Mouse (Mus musculus) liver, embryonic 14.5 days (tissue): ENCODE results near the gene Baiap2l2. TPM values are rescaled to one million over a fixed set of nuclear protein-coding genes. Genes with fewer than 3 reads are reported as not detected.
A peak's percentile ranks its signal among the peaks of the same experiment; 100 is the strongest.

Experiments used
- ATAC-seq: fragments of 200-750 bp; cut with Nextera tagmentation; 2 replicates; pipeline ENCODE4 v1.8.0; 2017; ENCODE audit warnings: moderate number of reproducible peaks, mild to moderate bottlenecking, moderate library complexity; ENCODE audit not compliant: insufficient read depth
- DNase-seq, 3 experiments: peaks; one replicate each; pipeline ENCODE4 v3.0.0-alpha.2; 2012 to 2013; ENCODE audit warnings: low read depth in 3 of 3, low spot score in 3 of 3
- H3K27ac ChIP-seq: fragments of 300-500 bp; sonication (generic); 2 replicates; pipeline ENCODE4 v1.5.1; 2014; ENCODE audit warnings: moderate library complexity, mild to moderate bottlenecking, control low read depth, inconsistent platforms
- H3K27me3 ChIP-seq: fragments of 300-500 bp; sonication (generic); 2 replicates; pipeline ENCODE4 v1.6.1; 2014; ENCODE audit warnings: mild to moderate bottlenecking, low read length, moderate library complexity; ENCODE audit not compliant: control insufficient read depth, insufficient read depth
- H3K36me3 ChIP-seq: fragments of 300-500 bp; sonication (generic); replicated peaks from 2 replicates; pipeline ENCODE4 v1.6.1; 2014; ENCODE audit warnings: low read depth; ENCODE audit not compliant: control insufficient read depth, insufficient read depth
- H3K4me1 ChIP-seq, 2 experiments: fragments of 200-500 bp in 1 of 2; fragments of 300-500 bp in 1 of 2; sonication (generic) in 1 of 2; replicated peaks; 2 replicates each; pipeline ENCODE4 v1.6.1; 2012 to 2014; ENCODE audit warnings: antibody characterized with exemption in 1 of 2, inconsistent platforms in 1 of 2, low read length in 1 of 2; ENCODE audit not compliant: control insufficient read depth in 2 of 2, insufficient read depth in 2 of 2
- H3K4me2 ChIP-seq: fragments of 300-500 bp; sonication (generic); 2 replicates; pipeline ENCODE4 v1.6.1; 2014; ENCODE audit warnings: low read depth, mild to moderate bottlenecking, control low read depth, moderate library complexity
- H3K4me3 ChIP-seq, 2 experiments: fragments of 200-500 bp in 1 of 2; fragments of 300-500 bp in 1 of 2; sonication (generic) in 1 of 2; 2 replicates each; pipeline ENCODE4 v1.5.1; 2012 to 2014; ENCODE audit warnings: low read depth in 2 of 2, low read length in 2 of 2, mild to moderate bottlenecking in 2 of 2, control low read depth in 1 of 2, inconsistent platforms in 1 of 2, moderate library complexity in 1 of 2; ENCODE audit not compliant: insufficient read depth in 1 of 2
- H3K9ac ChIP-seq: fragments of 300-500 bp; sonication (generic); replicated peaks from 2 replicates; pipeline ENCODE4 v1.6.1; 2014; ENCODE audit warnings: mild to moderate bottlenecking, control low read depth, moderate library complexity
- H3K9me3 ChIP-seq: fragments of 300-500 bp; sonication (generic); 2 replicates; pipeline ENCODE4 v1.6.1; 2016; ENCODE audit warnings: low read length, mixed read lengths; ENCODE audit not compliant: control insufficient read depth
- CTCF ChIP-seq: IDR thresholded peaks from 2 replicates; pipeline ENCODE4 v1.5.1; 2016; ENCODE audit warnings: antibody characterized with exemption, low read depth, control low read depth
- EP300 ChIP-seq: IDR thresholded peaks from 2 replicates; pipeline ENCODE4 v1.6.1; 2016; ENCODE audit warnings: antibody characterized with exemption, low read depth
- WGBS: fragments of 180-500 bp; shearing (Covaris S2); extraction: QIAGEN DNeasy Blood & Tissue Kit; methylation state at CpG from one replicate; pipeline ENCODE4 v1.1.7; 2014; ENCODE audit not compliant: insufficient replicate concordance; 5-methylcytosine and 5-hydroxymethylcytosine counted together
- polyA plus RNA-seq, 2 experiments: library from polyadenylated mRNA; depleted of rRNA in 1 of 2; stranded (reverse) in 1 of 2; unstranded in 1 of 2; fragments of >200 nt; fragmentation: Nextera tagmentation in 1 of 2; extraction: Ambion mirVana in 1 of 2; gene quantifications; 2 replicates each; pipeline versions ENCODE4 v1.2.1 to v1.2.3; 2012 to 2014

Gene Baiap2l2
- polyA plus RNA-seq, 2 experiments: 1.2 to 3.9 TPM

GRCm38 (mm10) chr15:79250236-79250635 is 35.1 kb downstream of the Baiap2l2 start:
- Histone ChIP-seq H3K9ac (no peak overlapping the region), H3K27me3 (peaks cover 35% of the 10 kb centered on the region), H3K9me3 (no peaks in the 10 kb centered on the region), H3K36me3 (peaks cover 2% of the 10 kb centered on the region; the same call in 1 of the 2 replicates), H3K4me3 (no peak overlapping the region), H3K27ac (no peak overlapping the region), H3K4me2 (no peak overlapping the region), H3K4me1 (no peaks in the 10 kb centered on the region)
- ATAC-seq (no peak), DNase-seq (no peak)
- 50% methylated on average over 2 of the region's 2 CpGs for WGBS
- no peak for TF ChIP-seq CTCF
- TF ChIP-seq EP300: no peak

- Histone ChIP-seq H3K4me3 (no peak overlapping the region), H3K9me3 (no peaks in the 10 kb centered on the region), H3K4me1 (no peaks in the 10 kb centered on the region; a peak in 1 of 4 replicates), H3K36me3 (peaks cover 2% of the 10 kb centered on the region; the same call in 1 of the 2 replicates), H3K4me2 (no peak overlapping the region), H3K27ac (no peak overlapping the region), H3K9ac (no peak overlapping the region), H3K27me3 (no peaks in the 10 kb centered on the region)
- 66% methylated on average over 3 of the region's 3 CpGs for WGBS
- TF ChIP-seq CTCF (no peak), EP300 (no peak)
- no peak for DNase-seq
- ATAC-seq: no peak
These were observed 40.0 kb downstream of the Baiap2l2 start for GRCm38 (mm10) chr15:79245321-79245720.

- no peak for TF ChIP-seq EP300
- TF ChIP-seq CTCF: no peak
- H3K4me1 ChIP-seq: no peaks in the 10 kb centered on the region; a peak in 1 of 4 replicates
- peaks cover 2% of the 10 kb centered on the region; the same call in 1 of the 2 replicates for H3K36me3 ChIP-seq
- 71% methylated on average over 7 of the region's 7 CpGs for whole genome bisulfite sequencing
- ATAC-seq: no peak
- no peak overlapping the region for H3K27ac ChIP-seq
- no peak overlapping the region for H3K4me2 ChIP-seq
- no peak overlapping the region for H3K9ac ChIP-seq
- H3K27me3 ChIP-seq: no peaks in the 10 kb centered on the region
- H3K9me3 ChIP-seq: no peaks in the 10 kb centered on the region
- no peak for DNase-seq
- H3K4me3 ChIP-seq: no peak overlapping the region
These were observed 41.1 kb downstream of the Baiap2l2 start for GRCm38 (mm10) chr15:79244071-79244893.

DNA sequence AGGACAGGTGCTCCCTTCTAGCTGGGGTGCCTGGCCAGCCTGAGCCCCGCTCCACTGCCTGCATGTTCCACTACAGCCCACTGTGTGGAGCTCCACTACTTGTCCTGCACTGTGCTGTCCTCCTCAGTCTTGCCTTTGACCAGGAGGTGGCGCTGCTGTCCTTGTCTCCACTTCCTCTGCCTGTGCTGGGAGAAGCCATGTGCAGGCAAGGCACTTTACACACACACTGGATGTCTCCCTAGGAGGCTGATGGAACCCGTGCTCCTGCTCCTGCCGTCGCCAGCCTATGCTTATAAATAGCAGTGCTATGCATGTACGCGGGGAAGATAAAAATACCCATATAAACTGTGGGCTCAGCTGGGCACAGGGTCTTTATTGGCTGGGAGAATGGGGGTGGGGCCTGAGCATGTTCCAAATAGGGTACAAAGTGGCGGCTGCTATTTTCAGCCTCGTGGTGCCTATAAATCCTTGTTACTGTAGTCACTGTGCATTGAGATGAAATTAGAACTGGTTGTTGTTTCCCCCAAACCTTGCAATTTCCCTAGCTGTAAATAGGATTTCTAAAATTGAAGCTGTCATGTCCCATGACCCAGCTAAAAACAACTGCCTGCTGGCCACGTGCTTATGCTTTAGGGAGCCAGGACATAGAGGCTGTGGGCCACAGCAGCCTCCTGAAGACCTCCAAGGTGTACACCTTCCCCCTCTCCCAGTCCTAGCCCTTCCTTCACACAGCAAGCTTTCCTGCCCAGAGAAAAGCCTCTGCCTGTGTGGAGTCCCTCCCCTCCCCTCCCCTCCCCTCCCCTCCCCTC is 41.9 kb downstream of the Baiap2l2 start:
- Histone ChIP-seq H3K27ac (no peak overlapping the region), H3K9me3 (no peaks in the 10 kb centered on the region), H3K4me1 (no peaks in the 10 kb centered on the region; a peak in 1 of 4 replicates), H3K4me3 (no peak overlapping the region), H3K27me3 (no peaks in the 10 kb centered on the region), H3K4me2 (no peak overlapping the region), H3K9ac (no peak overlapping the region), H3K36me3 (peaks cover 2% of the 10 kb centered on the region; the same call in 1 of the 2 replicates)
- ATAC-seq (peak; percentile 89), DNase-seq (peak; percentile 72 to 84 (median 79))
- 11% methylated on average over 10 of the region's 10 CpGs for whole genome bisulfite sequencing
- TF ChIP-seq CTCF: peak; percentile 100
- no peak for TF ChIP-seq EP300
